In the genomic region with DNA sequence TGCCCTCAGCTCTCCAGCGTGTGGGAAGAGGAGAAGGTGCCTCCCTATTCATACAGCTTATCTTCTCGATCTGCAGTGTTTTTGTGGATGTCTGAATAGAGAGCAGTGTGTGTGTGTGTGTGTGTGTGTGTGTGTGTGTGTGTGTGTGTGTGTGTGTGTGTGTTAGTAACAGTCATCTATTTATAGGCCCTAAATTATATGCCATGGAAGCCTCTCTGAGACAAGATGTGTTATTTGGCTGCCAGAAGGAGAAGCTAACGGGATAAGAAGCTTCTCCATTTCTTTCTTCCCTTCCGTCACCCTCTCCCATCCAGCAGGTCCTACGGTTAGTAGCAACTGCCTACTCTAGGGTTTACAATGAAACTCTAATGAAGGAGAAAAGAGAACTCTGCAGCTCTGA, we compare ENCODE assay signal across 23 mouse cellular contexts.
DNase-seq lines count a peak whose midpoint lies in the region; ATAC-seq and TF ChIP-seq lines count a peak whose summit lies in the region.
"Had no signal": no experiment of that assay in that cellular context is flagged by ENCODE, and none has a peak within 500 bp of the region (broad histone marks: within the 10 kb centered on the region; RNA-seq: fewer than 3 reads in every experiment).

No protein-coding gene starts in this region.

- H3K4me3 ChIP-seq in forebrain, postnatal 0 days (ENCODE audit: low read depth, low read length), result no peak overlapping the region
- no peak overlapping the region for H3K4me3 ChIP-seq in forebrain, embryonic 14.5 days (ENCODE audit: low read depth, low read length)
- H3K4me3 ChIP-seq in cortical plate, adult 2 months (ENCODE audit: insufficient read depth, low read length), result no peak overlapping the region
- H3K4me3 ChIP-seq: embryonic facial prominence, embryonic 12.5 days; embryonic facial prominence, embryonic 15.5 days; erythroblast, embryonic 14.5 days; forebrain, embryonic 10.5 days; forebrain, embryonic 12.5 days; forebrain, embryonic 15.5 days had no signal

- no peaks in the 10 kb centered on the region for H3K27me3 ChIP-seq in forebrain, postnatal 0 days (ENCODE audit: insufficient read depth, low read length)
- no peaks in the 10 kb centered on the region for H3K27me3 ChIP-seq in forebrain, embryonic 14.5 days (replicated peaks; ENCODE audit: control insufficient read depth, insufficient read depth, low read length)
- H3K27me3 ChIP-seq: embryonic facial prominence, embryonic 12.5 days; embryonic facial prominence, embryonic 15.5 days; forebrain, embryonic 12.5 days; forebrain, embryonic 15.5 days had no signal

- H3K4me2 ChIP-seq in forebrain, postnatal 0 days (ENCODE audit: low read depth), result no peak overlapping the region
- H3K4me2 ChIP-seq in forebrain, embryonic 14.5 days (ENCODE audit: low read length), result no peak overlapping the region
- H3K4me2 ChIP-seq: embryonic facial prominence, embryonic 12.5 days; embryonic facial prominence, embryonic 15.5 days; forebrain, embryonic 12.5 days; forebrain, embryonic 15.5 days had no signal

- ATAC-seq in forebrain, postnatal 0 days, result peak; percentile 32; the same call in 1 of the 2 replicates
- ATAC-seq in forebrain, embryonic 14.5 days, result no peak
- ATAC-seq: forebrain, embryonic 15.5 days had no signal

- no peak for TF ChIP-seq CTCF in forebrain, postnatal 0 days (IDR thresholded peaks at IDR 0.05; ENCODE audit: low read depth)
- TF ChIP-seq CTCF in cortical plate, adult 2 months (IDR thresholded peaks at IDR 0.05; ENCODE audit: extremely low read depth, insufficient read depth, low read length), result no peak

- WGBS in forebrain, postnatal 0 days, result 71% methylated on average over 5 of the region's 5 CpGs
- 83% methylated on average over 5 of the region's 5 CpGs for WGBS in forebrain, embryonic 14.5 days

- H3K9ac ChIP-seq in forebrain, postnatal 0 days, result no peak overlapping the region
- no peak overlapping the region for H3K9ac ChIP-seq in forebrain, embryonic 14.5 days (ENCODE audit: low read length)
- H3K9ac ChIP-seq: embryonic facial prominence, embryonic 12.5 days; embryonic facial prominence, embryonic 15.5 days; forebrain, embryonic 12.5 days; forebrain, embryonic 15.5 days had no signal

- TF ChIP-seq POLR2A in cortical plate, adult 2 months (IDR thresholded peaks at IDR 0.05; ENCODE audit: extremely low read depth, insufficient read depth, low read length), result no peak

- DNase-seq in forebrain, postnatal 0 days, result no peak
- no peak for DNase-seq in forebrain, embryonic 14.5 days (ENCODE audit: low spot score)
- DNase-seq in left cerebral cortex, adult 11 months (ENCODE audit: low spot score), result peak; percentile 23
- no peak for DNase-seq in left cerebral cortex, adult 18-20 months (ENCODE audit: low spot score in 2 of 2)
- DNase-seq in brain, adult 2 months (ENCODE audit: low read depth, low spot score), result peak; percentile 71
- DNase-seq in spleen, postnatal 10 days (ENCODE audit: low spot score in 2 of 2), result no peak
- DNase-seq in gastrocnemius, postnatal 10 days, result no peak
- DNase-seq: adrenal gland, adult 2 months; adrenal gland, postnatal 10 days; adrenal gland, postnatal 25 days; cerebellum, adult 11-12 months; cerebellum, adult 2 months; cerebellum, adult 9-10 months; cerebellum, postnatal 10 days; cerebellum, postnatal 25 days; embryo, embryonic 11 days had no signal

- peak overlapping the region; percentile 35; the same call in 1 of the 2 replicates for H3K27ac ChIP-seq in forebrain, postnatal 0 days (ENCODE audit: low read depth, low read length)
- no peak overlapping the region for H3K27ac ChIP-seq in forebrain, embryonic 14.5 days (ENCODE audit: low read depth, low read length)
- 0 out of 2 replicates have a peak overlapping the region, but pooled peaks have one; percentile 35 for H3K27ac ChIP-seq in cortical plate, adult 2 months (ENCODE audit: insufficient read depth, low read length)
- H3K27ac ChIP-seq: embryonic facial prominence, embryonic 12.5 days; embryonic facial prominence, embryonic 15.5 days; forebrain, embryonic 10.5 days; forebrain, embryonic 12.5 days; forebrain, embryonic 15.5 days had no signal

- H3K9me3 ChIP-seq in forebrain, postnatal 0 days (ENCODE audit: low read length), result 0 out of 2 replicates have a peak, but pooled peaks cover 5% of the 10 kb centered on the region
- no peaks in the 10 kb centered on the region; the same call in 1 of the 2 replicates for H3K9me3 ChIP-seq in forebrain, embryonic 14.5 days (replicated peaks; ENCODE audit: control insufficient read depth, low read length)
- H3K9me3 ChIP-seq: embryonic facial prominence, embryonic 12.5 days; embryonic facial prominence, embryonic 15.5 days; forebrain, embryonic 12.5 days; forebrain, embryonic 15.5 days had no signal

- no peaks in the 10 kb centered on the region for H3K36me3 ChIP-seq in forebrain, postnatal 0 days (ENCODE audit: insufficient read depth)
- no peaks in the 10 kb centered on the region for H3K36me3 ChIP-seq in forebrain, embryonic 14.5 days (ENCODE audit: control insufficient read depth, insufficient read depth, low read length)
- H3K36me3 ChIP-seq: embryonic facial prominence, embryonic 12.5 days; embryonic facial prominence, embryonic 15.5 days; forebrain, embryonic 10.5 days; forebrain, embryonic 12.5 days; forebrain, embryonic 15.5 days had no signal

- H3K4me1 ChIP-seq in forebrain, postnatal 0 days (ENCODE audit: insufficient read depth), result peaks cover 11% of the 10 kb centered on the region
- 0 out of 2 replicates have a peak, but pooled peaks cover 5% of the 10 kb centered on the region for H3K4me1 ChIP-seq in forebrain, embryonic 14.5 days (ENCODE audit: control insufficient read depth, insufficient read depth, low read length)
- peaks cover 5% of the 10 kb centered on the region for H3K4me1 ChIP-seq in cortical plate, adult 2 months (ENCODE audit: control insufficient read depth, insufficient read depth, low read length)
- H3K4me1 ChIP-seq: embryonic facial prominence, embryonic 12.5 days; embryonic facial prominence, embryonic 15.5 days had no signal

Comparison
In these comparisons a context has a peak if more than half of its experiments do, and no peak if none do; other contexts are left out.
1. DNase-seq: peak in left cerebral cortex, adult 11 months (single experiment) and brain, adult 2 months (single experiment); none in forebrain, postnatal 0 days (single experiment), forebrain, embryonic 14.5 days (single experiment), left cerebral cortex, adult 18-20 months (0 of 2), spleen, postnatal 10 days (0 of 2) and gastrocnemius, postnatal 10 days (single experiment).